Mouse (Mus musculus): ENCODE results near the gene Rdh19. TPM values are rescaled to one million over a fixed set of nuclear protein-coding genes. Genes with fewer than 3 reads are reported as not detected.

Gene Rdh19
- polyA plus RNA-seq, 1 experiment from 2014 or later: not detected

DNA sequence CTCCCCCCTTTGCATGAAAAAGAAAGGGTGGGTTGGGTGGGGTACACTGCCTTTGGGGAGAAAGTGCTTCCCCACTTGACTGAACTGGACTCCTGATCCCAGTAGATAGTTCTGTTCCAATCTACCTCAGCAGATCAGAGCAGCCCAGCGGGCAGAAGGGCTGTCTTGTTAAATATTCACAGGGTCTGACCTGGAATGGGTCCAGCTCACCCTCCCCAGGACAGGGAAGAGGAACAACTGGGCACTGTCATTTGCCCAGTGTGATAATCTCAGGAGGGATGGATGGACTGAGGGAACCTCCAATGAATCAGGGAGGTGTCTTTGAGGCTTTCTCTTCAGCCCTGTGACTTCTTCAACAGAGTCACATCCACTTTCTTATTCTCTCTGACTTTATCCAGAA, 1.6 kb upstream of the Rdh19 start:
- no peaks in the 10 kb centered on the region for H3K4me1 ChIP-seq (ENCODE audit: control insufficient read depth in 2 of 2, insufficient read depth in 2 of 2, low read length in 2 of 2)
- H3K36me3 ChIP-seq (ENCODE audit: control insufficient read depth, insufficient read depth, low read length): no peaks in the 10 kb centered on the region
- ATAC-seq (ENCODE audit: insufficient number of reproducible peaks, insufficient read depth, low FRiP score, low read depth): no peak
- H3K27ac ChIP-seq (replicated peaks in 1 of 2; ENCODE audit: control insufficient read depth in 1 of 2, insufficient read depth in 1 of 2, low read depth in 2 of 2, low read length in 2 of 2): no peak overlapping the region
- no peak overlapping the region for H3K4me3 ChIP-seq (ENCODE audit: control insufficient read depth in 1 of 2, insufficient read depth in 1 of 2, low read depth in 1 of 2, low read length in 2 of 2)
- no peak overlapping the region for H3K9ac ChIP-seq (ENCODE audit: low read length)
- H3K9me3 ChIP-seq (ENCODE audit: control insufficient read depth, low read length): no peaks in the 10 kb centered on the region
- no peaks in the 10 kb centered on the region for H3K27me3 ChIP-seq (ENCODE audit: control insufficient read depth, insufficient read depth, low read length)
- 71% methylated on average over 1 of the region's 1 CpGs for WGBS
- no peak overlapping the region for H3K4me2 ChIP-seq (ENCODE audit: low read length)

- H3K9ac ChIP-seq (ENCODE audit: low read length): no peak overlapping the region
- ATAC-seq (ENCODE audit: insufficient number of reproducible peaks, insufficient read depth, low FRiP score, low read depth): no peak
- no peak overlapping the region for H3K4me2 ChIP-seq (ENCODE audit: low read length)
- H3K27me3 ChIP-seq (ENCODE audit: control insufficient read depth, insufficient read depth, low read length): no peaks in the 10 kb centered on the region
- no peaks in the 10 kb centered on the region for H3K36me3 ChIP-seq (ENCODE audit: control insufficient read depth, insufficient read depth, low read length)
- H3K4me3 ChIP-seq (ENCODE audit: control insufficient read depth in 1 of 2, insufficient read depth in 1 of 2, low read depth in 1 of 2, low read length in 2 of 2): no peak overlapping the region
- no peak overlapping the region for H3K27ac ChIP-seq (replicated peaks in 1 of 2; ENCODE audit: control insufficient read depth in 1 of 2, insufficient read depth in 1 of 2, low read depth in 2 of 2, low read length in 2 of 2)
- no peaks in the 10 kb centered on the region for H3K4me1 ChIP-seq (ENCODE audit: control insufficient read depth in 2 of 2, insufficient read depth in 2 of 2, low read length in 2 of 2)
- no peaks in the 10 kb centered on the region for H3K9me3 ChIP-seq (ENCODE audit: control insufficient read depth, low read length)
Observed at GRCm38 (mm10) chr10:127856376-127856775, 6.6 kb downstream of the Rdh19 start.

- H3K4me3 ChIP-seq (ENCODE audit: control insufficient read depth in 1 of 2, insufficient read depth in 1 of 2, low read depth in 1 of 2, low read length in 2 of 2): no peak overlapping the region
- no peaks in the 10 kb centered on the region for H3K27me3 ChIP-seq (ENCODE audit: control insufficient read depth, insufficient read depth, low read length)
- H3K9ac ChIP-seq (ENCODE audit: low read length): no peak overlapping the region
- no peak for ATAC-seq (ENCODE audit: insufficient number of reproducible peaks, insufficient read depth, low FRiP score, low read depth)
- H3K4me2 ChIP-seq (ENCODE audit: low read length): no peak overlapping the region
- no peak overlapping the region for H3K27ac ChIP-seq (replicated peaks in 1 of 2; ENCODE audit: control insufficient read depth in 1 of 2, insufficient read depth in 1 of 2, low read depth in 2 of 2, low read length in 2 of 2)
- 0 out of 2 replicates have a peak, but pooled peaks cover 2% of the 10 kb centered on the region for H3K9me3 ChIP-seq (ENCODE audit: control insufficient read depth, low read length)
- H3K4me1 ChIP-seq (ENCODE audit: control insufficient read depth in 2 of 2, insufficient read depth in 2 of 2, low read length in 2 of 2): no peaks in the 10 kb centered on the region
- H3K36me3 ChIP-seq (ENCODE audit: control insufficient read depth, insufficient read depth, low read length): no peaks in the 10 kb centered on the region
Observed at GRCm38 (mm10) chr10:127864931-127865330, 15.2 kb downstream of the Rdh19 start.

DNA sequence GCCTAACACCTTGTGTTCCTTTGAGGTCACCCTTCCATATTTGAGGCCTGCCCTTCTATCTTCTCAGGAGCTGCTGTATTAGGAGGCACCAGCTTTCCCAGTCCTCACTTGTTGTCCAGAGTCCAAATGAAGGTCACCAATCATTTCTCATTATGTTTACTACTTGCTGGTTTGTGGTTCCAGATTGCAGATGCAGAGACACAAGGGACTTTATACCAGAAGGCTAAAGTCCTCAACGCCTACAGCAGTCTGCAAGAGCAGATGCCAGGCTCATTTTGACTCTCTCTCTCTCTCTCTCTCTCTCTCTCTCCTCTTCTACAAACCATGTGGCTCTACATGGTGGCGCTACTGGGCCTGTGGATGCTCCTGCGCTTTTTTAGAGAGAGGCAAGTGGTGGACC, 16.5 kb downstream of the Rdh19 start, which contains the start of gene Rdh16f2:
Gene Rdh16f2, plus strand, starts transcription at position 243 of the 400 bp plus-strand sequence.
- 78% methylated on average over 3 of the region's 3 CpGs for WGBS
- H3K9ac ChIP-seq (ENCODE audit: low read length): no peak within 1 kb of the TSS
- no peak within 1 kb of the TSS for H3K4me3 ChIP-seq (ENCODE audit: control insufficient read depth in 1 of 2, insufficient read depth in 1 of 2, low read depth in 1 of 2, low read length in 2 of 2)
- H3K9me3 ChIP-seq (ENCODE audit: control insufficient read depth, low read length): peaks cover 8% of the 10 kb centered on the region; the same call in 1 of the 2 replicates
- no peak within 1 kb of the TSS for H3K27ac ChIP-seq (replicated peaks in 1 of 2; ENCODE audit: control insufficient read depth in 1 of 2, insufficient read depth in 1 of 2, low read depth in 2 of 2, low read length in 2 of 2)
- H3K36me3 ChIP-seq (ENCODE audit: control insufficient read depth, insufficient read depth, low read length): no peaks in the 10 kb centered on the region
- no peak within 1 kb of the TSS for H3K4me2 ChIP-seq (ENCODE audit: low read length)
- no peak for ATAC-seq (ENCODE audit: insufficient number of reproducible peaks, insufficient read depth, low FRiP score, low read depth)
- no peaks in the 10 kb centered on the region for H3K27me3 ChIP-seq (ENCODE audit: control insufficient read depth, insufficient read depth, low read length)
- H3K4me1 ChIP-seq (ENCODE audit: control insufficient read depth in 2 of 2, insufficient read depth in 2 of 2, low read length in 2 of 2): no peaks in the 10 kb centered on the region

DNA sequence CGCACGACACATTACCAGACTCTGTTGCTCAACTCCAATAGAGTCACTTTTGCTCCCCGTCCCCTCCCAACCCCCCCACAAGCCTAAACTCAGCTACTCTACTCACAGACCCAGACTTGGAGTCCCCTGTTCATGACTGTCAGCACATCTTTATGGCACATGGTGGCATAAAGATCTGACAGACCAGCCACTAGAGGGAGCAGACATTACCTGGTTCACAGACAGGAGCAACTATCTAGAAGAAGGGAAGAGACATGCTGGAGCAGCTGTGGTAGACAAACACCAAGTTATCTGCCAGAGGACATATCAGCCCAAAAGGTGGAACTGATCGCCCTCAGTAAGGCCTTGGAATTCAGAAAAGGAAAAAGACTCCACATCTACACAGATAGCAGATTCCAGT, 22.8 kb downstream of the Rdh19 start:
- Histone ChIP-seq H3K9me3 (ENCODE audit: control insufficient read depth, low read length) (peaks cover 8% of the 10 kb centered on the region; the same call in 1 of the 2 replicates), H3K9ac (ENCODE audit: low read length) (no peak overlapping the region), H3K36me3 (ENCODE audit: control insufficient read depth, insufficient read depth, low read length) (no peaks in the 10 kb centered on the region), H3K4me3 (ENCODE audit: control insufficient read depth in 1 of 2, insufficient read depth in 1 of 2, low read depth in 1 of 2, low read length in 2 of 2) (no peak overlapping the region), H3K4me2 (ENCODE audit: low read length) (no peak overlapping the region), H3K27ac (replicated peaks in 1 of 2; ENCODE audit: control insufficient read depth in 1 of 2, insufficient read depth in 1 of 2, low read depth in 2 of 2, low read length in 2 of 2) (no peak overlapping the region), H3K27me3 (ENCODE audit: control insufficient read depth, insufficient read depth, low read length) (no peaks in the 10 kb centered on the region), H3K4me1 (ENCODE audit: control insufficient read depth in 2 of 2, insufficient read depth in 2 of 2, low read length in 2 of 2) (no peaks in the 10 kb centered on the region)
- 60% methylated on average over 4 of the region's 4 CpGs for WGBS
- ATAC-seq (ENCODE audit: insufficient number of reproducible peaks, insufficient read depth, low FRiP score, low read depth): no peak

DNA sequence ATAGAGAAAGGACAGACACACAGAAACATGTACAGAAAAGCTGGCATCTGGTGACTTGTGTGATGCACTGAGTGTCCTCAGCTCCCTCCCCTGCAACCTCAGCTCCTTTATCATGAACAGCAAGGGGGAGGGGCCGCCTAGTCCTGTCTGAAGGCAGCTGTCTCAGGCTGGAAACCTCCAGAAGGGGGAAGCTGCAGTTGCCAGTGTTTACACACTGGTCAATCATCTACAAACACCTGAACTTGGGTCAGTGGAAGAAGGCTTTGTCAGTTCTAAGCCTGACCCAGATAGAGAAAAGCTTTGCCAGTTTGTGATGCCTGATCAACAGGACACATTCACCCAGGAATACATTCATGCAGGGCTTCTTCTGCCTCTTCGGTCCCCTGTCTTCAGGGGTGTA, 28.0 kb downstream of the Rdh19 start:
- H3K27me3 ChIP-seq (ENCODE audit: control insufficient read depth, insufficient read depth, low read length): no peaks in the 10 kb centered on the region
- H3K9ac ChIP-seq (ENCODE audit: low read length): no peak overlapping the region
- no peak overlapping the region for H3K4me3 ChIP-seq (ENCODE audit: control insufficient read depth in 1 of 2, insufficient read depth in 1 of 2, low read depth in 1 of 2, low read length in 2 of 2)
- H3K36me3 ChIP-seq (ENCODE audit: control insufficient read depth, insufficient read depth, low read length): no peaks in the 10 kb centered on the region
- H3K4me1 ChIP-seq (ENCODE audit: control insufficient read depth in 2 of 2, insufficient read depth in 2 of 2, low read length in 2 of 2): peaks cover 5 to 7% of the 10 kb centered on the region in 2 experiments
- H3K9me3 ChIP-seq (ENCODE audit: control insufficient read depth, low read length): no peaks in the 10 kb centered on the region
- 32% methylated on average over 2 of the region's 2 CpGs for WGBS
- no peak overlapping the region for H3K27ac ChIP-seq (replicated peaks in 1 of 2; ENCODE audit: control insufficient read depth in 1 of 2, insufficient read depth in 1 of 2, low read depth in 2 of 2, low read length in 2 of 2)
- no peak for ATAC-seq (ENCODE audit: insufficient number of reproducible peaks, insufficient read depth, low FRiP score, low read depth)
- H3K4me2 ChIP-seq (ENCODE audit: low read length): no peak overlapping the region

GRCm38 (mm10) chr10:127878262-127879057, 28.7 kb downstream of the Rdh19 start:
- H3K4me2 ChIP-seq (ENCODE audit: low read length): no peak overlapping the region
- peaks cover 5 to 7% of the 10 kb centered on the region in 2 experiments for H3K4me1 ChIP-seq (ENCODE audit: control insufficient read depth in 2 of 2, insufficient read depth in 2 of 2, low read length in 2 of 2)
- no peak overlapping the region for H3K9ac ChIP-seq (ENCODE audit: low read length)
- H3K4me3 ChIP-seq (ENCODE audit: control insufficient read depth in 1 of 2, insufficient read depth in 1 of 2, low read depth in 1 of 2, low read length in 2 of 2): no peak overlapping the region
- no peaks in the 10 kb centered on the region for H3K9me3 ChIP-seq (ENCODE audit: control insufficient read depth, low read length)
- ATAC-seq (ENCODE audit: insufficient number of reproducible peaks, insufficient read depth, low FRiP score, low read depth): no peak; the same call in 1 of the 2 replicates
- WGBS: 50% methylated on average over 3 of the region's 3 CpGs
- H3K27ac ChIP-seq (replicated peaks in 1 of 2; ENCODE audit: control insufficient read depth in 1 of 2, insufficient read depth in 1 of 2, low read depth in 2 of 2, low read length in 2 of 2): no peak overlapping the region
- H3K27me3 ChIP-seq (ENCODE audit: control insufficient read depth, insufficient read depth, low read length): no peaks in the 10 kb centered on the region
- no peaks in the 10 kb centered on the region for H3K36me3 ChIP-seq (ENCODE audit: control insufficient read depth, insufficient read depth, low read length)

Data from heart, embryonic 14.5 days (tissue).